Mouse (Mus musculus) Patski (cell line): Measurements from ENCODE around the gene Gm21992. TPM values are rescaled to one million over a fixed set of nuclear protein-coding genes. Genes with fewer than 3 reads are reported as not detected.
"Not testable (repeated sequence)": the region's sequence is repeated elsewhere in the genome, so short reads cannot be mapped to it uniquely, and the experiment has no call there.

Source experiments
- ATAC-seq: fragments of 100-300 bp; one replicate; pipeline ENCODE4 v1.8.0; 2021
- CTCF ChIA-PET: fragments of 350-600 bp; sonication (Branson Sonifier 250); formaldehyde crosslinking; loops from one replicate; lab custom pipeline; 2022; ENCODE audit warnings: inconsistent platforms; lab: Charles Lee
- POLR2A ChIA-PET: fragments of 350-600 bp; sonication (Branson Sonifier 250); formaldehyde crosslinking; loops from one replicate; lab custom pipeline; 2022; ENCODE audit warnings: antibody characterized with exemption, inconsistent platforms; lab: Charles Lee
- DNase-seq: peaks from one replicate; pipeline ENCODE4 v3.0.0-alpha.2; 2011; ENCODE audit warnings: low read depth, low spot score
- H3K27me3 ChIP-seq: fragments of 371-371 bp; one replicate; pipeline ENCODE4 v1.5.1; 2021
- CTCF ChIP-seq: fragments of 100-300 bp; IDR thresholded peaks from one replicate; pipeline ENCODE4 v1.5.1; 2021
- in situ Hi-C: fragments of 300-500 bp; cut with MboI; formaldehyde crosslinking; loops from 3 replicates; pipeline ENCODE4 v1.11.1; 2018; ENCODE audit warnings: low pct_unique_long_range_greater_than_20kb, mixed read lengths
- polyA plus RNA-seq: library from polyadenylated mRNA; unstranded; gene quantifications from one replicate; pipeline ENCODE4 v1.2.3, GENCODE M21; 2021

The Gm21992 gene
- polyA plus RNA-seq, 1 experiment from 2014 or later = 9.9 TPM

- DNase-seq = no peak
- TF ChIP-seq CTCF = no peak
- no peaks in the 10 kb centered on the region for H3K27me3 ChIP-seq
- ATAC-seq = no peak
- CTCF ChIA-PET = no interaction called here
- POLR2A ChIA-PET = no interaction called here
- in situ Hi-C loops = no loop called here
Observed at GRCm38 (mm10) chr19:4817182-4817835, 5.9 kb upstream of the Gm21992 start.

DNA sequence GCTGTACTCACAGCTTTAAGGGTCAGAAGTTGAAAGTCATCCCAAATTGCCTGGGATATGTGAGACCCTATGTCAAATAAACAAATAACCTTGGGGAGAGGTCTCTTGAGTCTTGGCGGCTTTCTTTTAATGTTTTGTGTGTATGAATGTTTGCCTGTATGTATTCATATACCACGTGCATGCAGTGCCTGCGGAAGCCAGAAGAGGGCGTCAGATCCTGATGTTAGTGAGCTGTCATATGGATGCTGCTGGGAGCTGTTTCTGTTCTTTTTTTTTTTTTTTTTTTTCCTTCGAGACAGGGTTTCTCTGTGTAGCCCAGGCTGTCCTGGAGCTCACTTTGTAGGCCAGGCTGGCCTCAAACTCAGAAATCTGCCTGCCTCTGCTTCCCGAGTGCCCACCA, 1.6 kb upstream of the Gm21992 start:
- CTCF ChIA-PET = interaction anchor here (0.9 to 2.5 kb wide), 8 partner anchors 8 to 186 kb away, joined by 3 to 9 read pairs (median 4); partner anchors contain the start of genes Ccdc87 and Ccs

GRCm38 (mm10) chr19:4812334-4812949, 1.0 kb upstream of the Gm21992 start:
- H3K27me3 ChIP-seq, ATAC-seq, DNase-seq, in situ Hi-C loops: not testable (repeated sequence)
- CTCF ChIA-PET = interaction anchor here (0.9 to 2.5 kb wide), 9 partner anchors 8 to 185 kb away, joined by 3 to 9 read pairs (median 4); partner anchors contain the start of genes Ccdc87 and Ccs
- POLR2A ChIA-PET = interaction anchor here (0.5 to 2.1 kb wide), 4 partner anchors 8 to 14 kb away, joined by 4 to 10 read pairs (median 5); no protein-coding TSS in a partner anchor

More for the DNA sequence above, 1.6 kb upstream of the Gm21992 start:
- in situ Hi-C loops = no loop called here
- ATAC-seq (no peak), DNase-seq (no peak)
- H3K27me3 ChIP-seq = no peaks in the 10 kb centered on the region
- POLR2A ChIA-PET = interaction anchor here (0.6 to 1.0 kb wide), 2 partner anchors 11 to 13 kb away, joined by 4 to 6 read pairs; no protein-coding TSS in a partner anchor
- TF ChIP-seq CTCF = peak; percentile 1

- H3K27me3 ChIP-seq = no peaks in the 10 kb centered on the region
- no peak for DNase-seq
- CTCF ChIA-PET = interaction anchor here (1.0 to 2.5 kb wide), 6 partner anchors 9 to 54 kb away, joined by 3 to 9 read pairs (median 5); partner anchors contain the start of genes Ccdc87 and Ccs
- no peak for TF ChIP-seq CTCF
- no peak for ATAC-seq
- in situ Hi-C loops = no loop called here
- POLR2A ChIA-PET = interaction anchor here (0.5 to 2.1 kb wide), 4 partner anchors 9 to 18 kb away, joined by 4 to 10 read pairs (median 5); partner anchors contain the start of gene Rbm4
Observed at GRCm38 (mm10) chr19:4811909-4812242, 464 bp upstream of the Gm21992 start.

GRCm38 (mm10) chr19:4810746-4811062, 708 bp downstream of the Gm21992 start:
- ChIA-PET CTCF (no interaction called here), POLR2A (interaction anchor here (0.7 to 2.1 kb wide), 2 partner anchors 10 to 45 kb away, joined by 3 to 6 read pairs; no protein-coding TSS in a partner anchor)
- ATAC-seq (peak; percentile 61), DNase-seq (no peak)
- in situ Hi-C loops = no loop called here
- TF ChIP-seq CTCF = no peak
- H3K27me3 ChIP-seq = no peaks in the 10 kb centered on the region

GRCm38 (mm10) chr19:4810309-4810708, 1.1 kb downstream of the Gm21992 start:
- DNase-seq (no peak), ATAC-seq (no peak)
- TF ChIP-seq CTCF = no peak
- no peaks in the 10 kb centered on the region for H3K27me3 ChIP-seq
- POLR2A ChIA-PET = interaction anchor here (2.7 kb wide), 1 partner anchor 16 kb away, joined by 8 read pairs; the partner anchor contains the start of gene Rbm4
- in situ Hi-C loops = no loop called here
- CTCF ChIA-PET = no interaction called here

GRCm38 (mm10) chr19:4803283-4803682, 8.1 kb downstream of the Gm21992 start:
- ChIA-PET CTCF (no interaction called here), POLR2A (interaction anchor here (1.3 to 1.8 kb wide), 2 partner anchors 8 to 10 kb away, joined by 4 to 6 read pairs; partner anchors contain the start of genes Gm21992, Rbm14 and Rbm4)
- ATAC-seq (no peak), DNase-seq (no peak)
- H3K27me3 ChIP-seq = no peaks in the 10 kb centered on the region
- no peak for TF ChIP-seq CTCF
- in situ Hi-C loops = no loop called here

DNA sequence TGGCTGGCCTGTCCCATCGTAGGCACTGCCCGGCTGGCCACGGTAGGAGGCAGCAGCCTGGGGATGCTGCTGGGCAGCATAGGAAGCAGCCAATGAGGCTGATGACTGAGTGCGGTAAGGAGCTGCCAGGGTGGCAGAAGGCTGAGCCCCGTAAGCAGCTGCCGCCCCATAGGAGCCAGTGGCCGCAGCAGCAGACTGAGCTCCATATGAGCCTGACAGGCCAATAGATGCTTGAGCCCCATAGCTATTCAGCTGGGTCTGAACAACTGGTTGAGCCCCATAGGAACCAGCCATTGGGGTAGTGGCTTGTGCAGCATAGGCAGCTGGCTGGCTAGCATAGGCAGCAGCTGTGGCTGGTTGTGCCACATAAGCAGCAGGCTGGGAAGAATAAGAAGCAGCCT, 8.7 kb downstream of the Gm21992 start:
- in situ Hi-C loops = no loop called here
- POLR2A ChIA-PET = interaction anchor here (0.5 to 1.8 kb wide), 3 partner anchors 9 to 10 kb away, joined by 4 to 6 read pairs (median 4); partner anchors contain the start of genes Gm21992, Rbm14 and Rbm4
- TF ChIP-seq CTCF = no peak
- H3K27me3 ChIP-seq = no peaks in the 10 kb centered on the region
- ATAC-seq (peak; percentile 26), DNase-seq (no peak)
- CTCF ChIA-PET = no interaction called here

GRCm38 (mm10) chr19:4799083-4799482, 12.3 kb downstream of the Gm21992 start:
- H3K27me3 ChIP-seq = no peaks in the 10 kb centered on the region
- ATAC-seq (no peak), DNase-seq (no peak)
- ChIA-PET POLR2A (interaction anchor here (0.6 kb wide), 2 partner anchors 348 to 949 kb away, joined by 3 to 4 read pairs; no protein-coding TSS in a partner anchor), CTCF (no interaction called here)
- no peak for TF ChIP-seq CTCF
- in situ Hi-C loops = no loop called here

DNA sequence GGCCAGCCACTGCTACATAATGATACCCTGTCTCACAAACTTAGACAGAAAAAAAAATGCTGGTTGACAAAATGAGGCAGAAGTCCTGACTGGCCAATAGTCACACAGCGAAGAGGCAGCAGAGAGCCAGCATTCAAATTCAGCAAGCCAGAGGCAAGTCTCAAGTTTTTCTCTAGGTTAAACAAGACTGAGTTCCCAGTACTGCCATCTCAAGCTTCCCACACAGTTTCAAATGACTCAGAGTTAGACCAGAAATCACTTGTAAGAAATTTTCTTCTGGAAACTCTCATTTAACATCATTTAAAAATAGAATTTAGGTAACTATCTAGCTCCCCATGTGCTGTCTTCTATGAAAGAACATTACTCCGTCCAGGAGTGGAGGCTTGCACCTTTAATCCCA, 13.6 kb downstream of the Gm21992 start:
- ATAC-seq (no peak), DNase-seq (no peak)
- no peaks in the 10 kb centered on the region for H3K27me3 ChIP-seq
- in situ Hi-C loops = no loop called here
- ChIA-PET POLR2A (no interaction called here), CTCF (no interaction called here)
- no peak for TF ChIP-seq CTCF

DNA sequence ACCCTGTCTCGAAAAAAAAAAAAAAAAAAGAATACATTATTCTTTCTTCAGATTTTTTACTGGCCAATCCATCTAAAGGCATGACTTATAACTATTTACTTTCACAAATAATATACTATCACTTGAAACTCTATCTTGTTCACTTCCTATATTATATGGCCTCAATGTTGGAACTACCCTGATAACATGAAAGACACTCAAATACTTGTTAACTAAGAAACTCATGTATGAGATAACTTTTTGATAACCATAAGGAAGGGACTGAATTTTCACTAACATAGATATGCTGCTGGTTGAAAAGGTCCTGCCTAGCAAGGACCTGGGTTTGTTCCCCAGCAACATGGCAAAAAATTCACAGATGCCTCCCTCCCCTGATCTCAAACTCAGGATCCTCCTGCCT, 15.5 kb downstream of the Gm21992 start:
- ChIA-PET POLR2A (no interaction called here), CTCF (no interaction called here)
- H3K27me3 ChIP-seq = no peaks in the 10 kb centered on the region
- in situ Hi-C loops = no loop called here
- ATAC-seq (no peak), DNase-seq (no peak)
- TF ChIP-seq CTCF = no peak
